Mouse (Mus musculus) C2C12 (cell line): ENCODE measurements around the gene Mfsd6.

Experiments used
- CEBPB ChIP-seq: IDR thresholded peaks from one replicate; pipeline ENCODE4 v1.6.1; 2011; ENCODE audit warnings: low read depth, mild to moderate bottlenecking, control low read depth, moderate library complexity
- CTCF ChIP-seq: IDR thresholded peaks from one replicate; pipeline ENCODE4 v1.5.1; 2011; ENCODE audit not compliant: control insufficient read depth, insufficient read depth, insufficient read length

GRCm38 (mm10) chr1:52650066-52650465, 77.2 kb downstream of the Mfsd6 start:
- TF ChIP-seq CEBPB = no peak
- TF ChIP-seq CTCF = no peak
